Mouse (Mus musculus): ENCODE data around the gene Abhd18. TPM values are rescaled to one million over a fixed set of nuclear protein-coding genes. Genes with fewer than 3 reads are reported as not detected.

The Abhd18 gene
- polyA plus RNA-seq, 1 experiment, result not detected

- peaks cover 6% of the 10 kb centered on the region; the same call in 1 of the 2 replicates for H3K4me1 ChIP-seq (ENCODE audit: control insufficient read depth, insufficient read depth, low read length)
- WGBS, result under 1% methylated on average over 66 of the region's 66 CpGs
- TF ChIP-seq CTCF (IDR thresholded peaks at IDR 0.05; ENCODE audit: insufficient read depth, low read depth, low read length) (no peak), POLR2A (IDR thresholded peaks at IDR 0.05; ENCODE audit: insufficient read depth, low read depth, low read length) (peak; percentile 37; the same call in 1 of the 2 replicates)
- peak within 1 kb of the TSS; percentile 92 for H3K4me3 ChIP-seq (ENCODE audit: insufficient read depth, low read depth, low read length)
- no peak within 1 kb of the TSS for H3K27ac ChIP-seq (ENCODE audit: insufficient read depth, low read depth, low read length)
These were observed 102.6 kb downstream of the Abhd18 start, which contains the start of gene Larp1b for GRCm38 (mm10) chr3:40949170-40949902. Gene Larp1b (plus strand): TSS chr3:40949828.

GRCm38 (mm10) chr3:40949903-40950600, 103.3 kb downstream of the Abhd18 start:
- Histone ChIP-seq H3K4me3 (ENCODE audit: insufficient read depth, low read depth, low read length) (peak overlapping the region; percentile 92), H3K4me1 (ENCODE audit: control insufficient read depth, insufficient read depth, low read length) (peaks cover 6% of the 10 kb centered on the region; the same call in 1 of the 2 replicates), H3K27ac (ENCODE audit: insufficient read depth, low read depth, low read length) (no peak overlapping the region)
- no peak for TF ChIP-seq CTCF (IDR thresholded peaks at IDR 0.05; ENCODE audit: insufficient read depth, low read depth, low read length)
- no peak for TF ChIP-seq POLR2A (IDR thresholded peaks at IDR 0.05; ENCODE audit: insufficient read depth, low read depth, low read length)
- WGBS, result under 1% methylated on average over 116 of the region's 118 CpGs

GRCm38 (mm10) chr3:40950601-40951201, 103.9 kb downstream of the Abhd18 start:
- peak overlapping the region; percentile 92 for H3K4me3 ChIP-seq (ENCODE audit: insufficient read depth, low read depth, low read length)
- peaks cover 6% of the 10 kb centered on the region; the same call in 1 of the 2 replicates for H3K4me1 ChIP-seq (ENCODE audit: control insufficient read depth, insufficient read depth, low read length)
- WGBS, result under 1% methylated on average over 43 of the region's 43 CpGs
- TF ChIP-seq POLR2A (IDR thresholded peaks at IDR 0.05; ENCODE audit: insufficient read depth, low read depth, low read length), result no peak
- TF ChIP-seq CTCF (IDR thresholded peaks at IDR 0.05; ENCODE audit: insufficient read depth, low read depth, low read length), result no peak
- H3K27ac ChIP-seq (ENCODE audit: insufficient read depth, low read depth, low read length), result no peak overlapping the region

GRCm38 (mm10) chr3:40951365-40951764, 104.6 kb downstream of the Abhd18 start:
- H3K4me1 ChIP-seq (ENCODE audit: control insufficient read depth, insufficient read depth, low read length), result peaks cover 6% of the 10 kb centered on the region; the same call in 1 of the 2 replicates
- H3K27ac ChIP-seq (ENCODE audit: insufficient read depth, low read depth, low read length), result no peak overlapping the region
- WGBS, result 10% methylated on average over 7 of the region's 7 CpGs
- no peak overlapping the region for H3K4me3 ChIP-seq (ENCODE audit: insufficient read depth, low read depth, low read length)
- TF ChIP-seq CTCF (IDR thresholded peaks at IDR 0.05; ENCODE audit: insufficient read depth, low read depth, low read length) (no peak), POLR2A (IDR thresholded peaks at IDR 0.05; ENCODE audit: insufficient read depth, low read depth, low read length) (no peak)

- H3K4me1 ChIP-seq (ENCODE audit: control insufficient read depth, insufficient read depth, low read length), result peaks cover 6% of the 10 kb centered on the region; the same call in 1 of the 2 replicates
- H3K27ac ChIP-seq (ENCODE audit: insufficient read depth, low read depth, low read length), result no peak overlapping the region
- TF ChIP-seq CTCF (IDR thresholded peaks at IDR 0.05; ENCODE audit: insufficient read depth, low read depth, low read length) (no peak), POLR2A (IDR thresholded peaks at IDR 0.05; ENCODE audit: insufficient read depth, low read depth, low read length) (no peak)
- H3K4me3 ChIP-seq (ENCODE audit: insufficient read depth, low read depth, low read length), result no peak overlapping the region
These were observed 105.8 kb downstream of the Abhd18 start for GRCm38 (mm10) chr3:40952606-40953005.

- TF ChIP-seq CTCF (IDR thresholded peaks at IDR 0.05; ENCODE audit: insufficient read depth, low read depth, low read length) (no peak), POLR2A (IDR thresholded peaks at IDR 0.05; ENCODE audit: insufficient read depth, low read depth, low read length) (no peak)
- 91% methylated on average over 1 of the region's 1 CpGs for WGBS
- peaks cover 6% of the 10 kb centered on the region; the same call in 1 of the 2 replicates for H3K4me1 ChIP-seq (ENCODE audit: control insufficient read depth, insufficient read depth, low read length)
- H3K4me3 ChIP-seq (ENCODE audit: insufficient read depth, low read depth, low read length), result no peak overlapping the region
- H3K27ac ChIP-seq (ENCODE audit: insufficient read depth, low read depth, low read length), result no peak overlapping the region
These were observed 108.0 kb downstream of the Abhd18 start for GRCm38 (mm10) chr3:40954792-40955191.

- H3K4me1 ChIP-seq (ENCODE audit: control insufficient read depth, insufficient read depth, low read length), result no peaks in the 10 kb centered on the region
- TF ChIP-seq CTCF (IDR thresholded peaks at IDR 0.05; ENCODE audit: insufficient read depth, low read depth, low read length) (no peak), POLR2A (IDR thresholded peaks at IDR 0.05; ENCODE audit: insufficient read depth, low read depth, low read length) (no peak)
- H3K27ac ChIP-seq (ENCODE audit: insufficient read depth, low read depth, low read length), result no peak overlapping the region
- H3K4me3 ChIP-seq (ENCODE audit: insufficient read depth, low read depth, low read length), result no peak overlapping the region
These were observed 112.1 kb downstream of the Abhd18 start for GRCm38 (mm10) chr3:40958831-40959230.

GRCm38 (mm10) chr3:40980758-40981157, 134.0 kb downstream of the Abhd18 start:
- TF ChIP-seq POLR2A (IDR thresholded peaks at IDR 0.05; ENCODE audit: insufficient read depth, low read depth, low read length) (no peak), CTCF (IDR thresholded peaks at IDR 0.05; ENCODE audit: insufficient read depth, low read depth, low read length) (no peak)
- H3K4me3 ChIP-seq (ENCODE audit: insufficient read depth, low read depth, low read length), result no peak overlapping the region
- no peaks in the 10 kb centered on the region for H3K4me1 ChIP-seq (ENCODE audit: control insufficient read depth, insufficient read depth, low read length)
- H3K27ac ChIP-seq (ENCODE audit: insufficient read depth, low read depth, low read length), result no peak overlapping the region

GRCm38 (mm10) chr3:40987539-40987938, 140.8 kb downstream of the Abhd18 start:
- TF ChIP-seq CTCF (IDR thresholded peaks at IDR 0.05; ENCODE audit: insufficient read depth, low read depth, low read length) (no peak), POLR2A (IDR thresholded peaks at IDR 0.05; ENCODE audit: insufficient read depth, low read depth, low read length) (no peak)
- Histone ChIP-seq H3K27ac (ENCODE audit: insufficient read depth, low read depth, low read length) (no peak overlapping the region), H3K4me1 (ENCODE audit: control insufficient read depth, insufficient read depth, low read length) (no peaks in the 10 kb centered on the region), H3K4me3 (ENCODE audit: insufficient read depth, low read depth, low read length) (no peak overlapping the region)
- 74% methylated on average over 5 of the region's 5 CpGs for WGBS

Other genes starting within 250 kb of the Abhd18 start
- gene Slc25a31, start 138.1 kb upstream of the Abhd18 start, polyA plus RNA-seq (2012; ENCODE audit: insufficient read depth, insufficient read length, low replicate concordance, missing spikeins), result not detected in 2 replicates
- gene Hspa4l, start 102.5 kb upstream of the Abhd18 start, polyA plus RNA-seq (2012; ENCODE audit: insufficient read depth, insufficient read length, low replicate concordance, missing spikeins), result 286 TPM in 1 of 2 replicates, not detected in the other
- not detected in 2 replicates for gene Plk4, start 47.0 kb upstream of the Abhd18 start, polyA plus RNA-seq (2012; ENCODE audit: insufficient read depth, insufficient read length, low replicate concordance, missing spikeins)
- gene Mfsd8, start 84 bp upstream of the Abhd18 start, polyA plus RNA-seq (2012; ENCODE audit: insufficient read depth, insufficient read length, low replicate concordance, missing spikeins), result not detected in 2 replicates
- not detected in 2 replicates for gene 1700034I23Rik, start 55.6 kb downstream of the Abhd18 start, polyA plus RNA-seq (2012; ENCODE audit: insufficient read depth, insufficient read length, low replicate concordance, missing spikeins)
- gene Larp1b, start 102.9 kb downstream of the Abhd18 start, polyA plus RNA-seq (2012; ENCODE audit: insufficient read depth, insufficient read length, low replicate concordance, missing spikeins), result not detected in 2 replicates
- not detected in 2 replicates for gene Pgrmc2, start 236.1 kb downstream of the Abhd18 start, polyA plus RNA-seq (2012; ENCODE audit: insufficient read depth, insufficient read length, low replicate concordance, missing spikeins)